ENCODE assay signal across 29 mouse cellular contexts in genomic region chr10:119463793-119464192, GRCm38 (mm10). TPM values are rescaled to one million over a fixed set of nuclear protein-coding genes. Genes with fewer than 3 reads are reported as not detected.
DNase-seq lines count a peak whose midpoint lies in the region; ATAC-seq and TF ChIP-seq lines count a peak whose summit lies in the region.
"Had no signal": no experiment of that assay in that cellular context is flagged by ENCODE, and none has a peak within 500 bp of the region (broad histone marks: within the 10 kb centered on the region; RNA-seq: fewer than 3 reads in every experiment).

No protein-coding gene starts in this region.

- H3K4me3 ChIP-seq in heart, embryonic 11.5 days (ENCODE audit: low read depth, low read length) = no peak overlapping the region
- H3K4me3 ChIP-seq in heart, adult 2 months = no peak overlapping the region
- H3K4me3 ChIP-seq in heart, embryonic 14.5 days (ENCODE audit: control insufficient read depth in 1 of 2, insufficient read depth in 1 of 2, low read depth in 1 of 2, low read length in 2 of 2) = no peak overlapping the region
- no peak overlapping the region for H3K4me3 ChIP-seq in liver, embryonic 11.5 days (ENCODE audit: low read depth, low read length)
- H3K4me3 ChIP-seq: embryonic facial prominence, embryonic 10.5 days; embryonic facial prominence, embryonic 13.5 days; erythroblast, embryonic 14.5 days; forebrain, embryonic 12.5 days; forebrain, embryonic 15.5 days; hindbrain, embryonic 12.5 days; hindbrain, embryonic 15.5 days had no signal

- no peak for TF ChIP-seq CTCF in heart, adult 2 months (IDR thresholded peaks at IDR 0.05)

- H3K4me1 ChIP-seq in heart, embryonic 11.5 days (ENCODE audit: control insufficient read depth, insufficient read depth, low read length) = peaks cover 21% of the 10 kb centered on the region
- H3K4me1 ChIP-seq in heart, adult 2 months (ENCODE audit: control insufficient read depth, insufficient read depth, low read length) = no peaks in the 10 kb centered on the region
- peaks cover 6 to 12% of the 10 kb centered on the region in 2 experiments for H3K4me1 ChIP-seq in heart, embryonic 14.5 days (ENCODE audit: control insufficient read depth in 2 of 2, insufficient read depth in 2 of 2, low read length in 2 of 2)
- H3K4me1 ChIP-seq in liver, embryonic 11.5 days (replicated peaks; ENCODE audit: control insufficient read depth, insufficient read depth, low read length) = peaks cover 7% of the 10 kb centered on the region
- H3K4me1 ChIP-seq: forebrain, embryonic 15.5 days; hindbrain, embryonic 12.5 days; hindbrain, embryonic 15.5 days had no signal

- H3K27ac ChIP-seq in heart, embryonic 11.5 days (ENCODE audit: low read depth, low read length) = peak overlapping the region; percentile 30; the same call in 1 of the 2 replicates
- no peak overlapping the region for H3K27ac ChIP-seq in heart, adult 2 months
- no peak overlapping the region for H3K27ac ChIP-seq in heart, embryonic 14.5 days (replicated peaks in 1 of 2; ENCODE audit: control insufficient read depth in 1 of 2, insufficient read depth in 1 of 2, low read depth in 2 of 2, low read length in 2 of 2)
- H3K27ac ChIP-seq in liver, embryonic 11.5 days (ENCODE audit: low read depth, low read length) = no peak overlapping the region
- H3K27ac ChIP-seq: embryonic facial prominence, embryonic 10.5 days; embryonic facial prominence, embryonic 13.5 days; forebrain, embryonic 12.5 days; forebrain, embryonic 15.5 days; hindbrain, embryonic 12.5 days; hindbrain, embryonic 15.5 days had no signal

- no peaks in the 10 kb centered on the region for H3K9me3 ChIP-seq in heart, embryonic 11.5 days (replicated peaks; ENCODE audit: control insufficient read depth, low read length)
- H3K9me3 ChIP-seq in heart, embryonic 14.5 days (ENCODE audit: control insufficient read depth, low read length) = no peaks in the 10 kb centered on the region
- no peaks in the 10 kb centered on the region for H3K9me3 ChIP-seq in liver, embryonic 11.5 days (ENCODE audit: control insufficient read depth, low read length)
- H3K9me3 ChIP-seq: embryonic facial prominence, embryonic 10.5 days; embryonic facial prominence, embryonic 13.5 days; forebrain, embryonic 12.5 days; forebrain, embryonic 15.5 days; hindbrain, embryonic 12.5 days; hindbrain, embryonic 15.5 days had no signal

- no peaks in the 10 kb centered on the region for H3K79me2 ChIP-seq in heart, adult 2 months (replicated peaks; ENCODE audit: control insufficient read depth, insufficient read depth, low read length)

- ATAC-seq in heart, embryonic 11.5 days (replicated peaks; ENCODE audit: insufficient number of reproducible peaks, low FRiP score, low TSS enrichment) = 0 out of 2 replicates have a peak, but pooled peaks have one; percentile 35
- ATAC-seq in heart, embryonic 14.5 days (ENCODE audit: insufficient number of reproducible peaks, insufficient read depth, low FRiP score, low read depth) = 0 out of 2 replicates have a peak, but pooled peaks have one; percentile 26
- peak; percentile 53 for ATAC-seq in liver, embryonic 11.5 days (replicated peaks; ENCODE audit: low FRiP score)
- no peak for ATAC-seq in monocyte, adult 5-6 weeks (replicated peaks; ENCODE audit: insufficient number of reproducible peaks, low FRiP score, low TSS enrichment, poor library complexity, severe bottlenecking)
- ATAC-seq: CD4-positive, CD25-positive, alpha-beta regulatory T cell, adult 4 months; forebrain, embryonic 15.5 days; intestine, postnatal 0 days had no signal

- 26% methylated on average over 7 of the region's 7 CpGs for WGBS in heart, embryonic 11.5 days (ENCODE audit: insufficient replicate concordance)
- WGBS in heart, adult 2 months = 31% methylated on average over 7 of the region's 7 CpGs
- WGBS in heart, embryonic 14.5 days = 23% methylated on average over 7 of the region's 7 CpGs
- WGBS in liver, embryonic 11.5 days = 39% methylated on average over 7 of the region's 7 CpGs

- no peaks in the 10 kb centered on the region for H3K27me3 ChIP-seq in heart, embryonic 11.5 days (ENCODE audit: control insufficient read depth, insufficient read depth, low read length)
- no peaks in the 10 kb centered on the region; the same call in 1 of the 2 replicates for H3K27me3 ChIP-seq in heart, adult 2 months (ENCODE audit: control insufficient read depth, insufficient read depth, low read length)
- no peaks in the 10 kb centered on the region for H3K27me3 ChIP-seq in heart, embryonic 14.5 days (ENCODE audit: control insufficient read depth, insufficient read depth, low read length)
- no peaks in the 10 kb centered on the region for H3K27me3 ChIP-seq in liver, embryonic 11.5 days (replicated peaks; ENCODE audit: control insufficient read depth, insufficient read depth, low read length)
- H3K27me3 ChIP-seq: embryonic facial prominence, embryonic 13.5 days; forebrain, embryonic 12.5 days; forebrain, embryonic 15.5 days; hindbrain, embryonic 12.5 days; hindbrain, embryonic 15.5 days had no signal

- no peaks in the 10 kb centered on the region for H3K36me3 ChIP-seq in heart, embryonic 11.5 days (ENCODE audit: control insufficient read depth, insufficient read depth, low read length)
- no peaks in the 10 kb centered on the region for H3K36me3 ChIP-seq in heart, adult 2 months (ENCODE audit: control insufficient read depth, insufficient read depth, low read length)
- H3K36me3 ChIP-seq in heart, embryonic 14.5 days (ENCODE audit: control insufficient read depth, insufficient read depth, low read length) = no peaks in the 10 kb centered on the region
- H3K36me3 ChIP-seq in liver, embryonic 11.5 days (ENCODE audit: control insufficient read depth, insufficient read depth, low read length) = no peaks in the 10 kb centered on the region
- H3K36me3 ChIP-seq: embryonic facial prominence, embryonic 10.5 days; embryonic facial prominence, embryonic 13.5 days; forebrain, embryonic 12.5 days; forebrain, embryonic 15.5 days; hindbrain, embryonic 12.5 days; hindbrain, embryonic 15.5 days had no signal

- H3K9ac ChIP-seq in heart, embryonic 11.5 days (ENCODE audit: low read depth, low read length) = no peak overlapping the region
- no peak overlapping the region for H3K9ac ChIP-seq in heart, adult 2 months (ENCODE audit: low read depth, low read length)
- H3K9ac ChIP-seq in heart, embryonic 14.5 days (ENCODE audit: low read length) = no peak overlapping the region
- no peak overlapping the region for H3K9ac ChIP-seq in liver, embryonic 11.5 days (ENCODE audit: low read depth, low read length)
- H3K9ac ChIP-seq: embryonic facial prominence, embryonic 13.5 days; forebrain, embryonic 12.5 days; forebrain, embryonic 15.5 days; hindbrain, embryonic 12.5 days; hindbrain, embryonic 15.5 days had no signal

- TF ChIP-seq POLR2A in heart, adult 2 months (IDR thresholded peaks at IDR 0.05; ENCODE audit: insufficient read depth, low read depth, low read length) = no peak

- intact Hi-C loops in heart, adult 2 months (cut with DNase I) = no loop called here
- intact Hi-C loops in heart, postnatal 25 days (cut with DNase I) = no loop called here

- TF ChIP-seq EP300 in heart, adult 2 months (IDR thresholded peaks at IDR 0.05; ENCODE audit: insufficient read depth, low read depth, low read length) = no peak

- DNase-seq in heart, adult 2 months = no peak
- no peak for DNase-seq in heart, postnatal 25 days (ENCODE audit: low spot score)
- no peak for DNase-seq in liver, embryonic 11.5 days (ENCODE audit: low spot score)
- no peak for DNase-seq in liver
- DNase-seq in yolk sac, embryonic 10.5 days (ENCODE audit: low spot score) = peak; percentile 19
- DNase-seq: adrenal gland, adult 2 months; adrenal gland, postnatal 14 days; cerebellum, adult 11 months; cerebellum, adult 2 months; cerebellum, adult 9-11 months; cerebellum, postnatal 36 days; embryo, embryonic 11 days; gastrocnemius, postnatal 25 days; kidney, adult 2 months had no signal

- peak overlapping the region; percentile 3; the same call in 1 of the 2 replicates for H3K4me2 ChIP-seq in heart, embryonic 11.5 days
- H3K4me2 ChIP-seq in heart, embryonic 14.5 days (ENCODE audit: low read length) = no peak overlapping the region
- H3K4me2 ChIP-seq in liver, embryonic 11.5 days = no peak overlapping the region
- H3K4me2 ChIP-seq: embryonic facial prominence, embryonic 13.5 days; forebrain, embryonic 12.5 days; forebrain, embryonic 15.5 days; hindbrain, embryonic 12.5 days; hindbrain, embryonic 15.5 days had no signal

RNA-seq across cellular contexts. Expression of gene Grip1, which starts 10.2 kb away (rescaled TPM):
- 4.4 and 4.9 TPM in 2 replicates for polyA plus RNA-seq in heart, embryonic 11.5 days (2014; fragmentation: Nextera tagmentation; extraction: Ambion mirVana)
- total RNA-seq in heart, adult 2 months (2021) = under 1 TPM; 0.42 to 0.45 TPM
- 0.29 and 0.31 TPM in 2 replicates for polyA plus RNA-seq in heart, adult 2 months (2012; rRNA removed)
- 2.9 and 3.1 TPM in 2 replicates for polyA plus RNA-seq in heart, embryonic 14.5 days (2014; fragmentation: Nextera tagmentation; extraction: Ambion mirVana)
- total RNA-seq in heart, postnatal 25 days (2021) = under 1 TPM; 0.61 to 0.62 TPM
- polyA plus RNA-seq in liver, embryonic 11.5 days (2014; fragmentation: Nextera tagmentation; extraction: Ambion mirVana) = 2.3 and 2.6 TPM in 2 replicates
- total RNA-seq in monocyte, adult 5-6 weeks (2017) = not detected in 3 replicates
- total RNA-seq: gastrocnemius, adult 8-10 months; hematopoietic stem cell, adult 5-6 weeks; MEL had no signal
- polyA plus RNA-seq: CD4-positive, CD25-positive, alpha-beta regulatory T cell, adult 4 months; erythroblast, embryonic 14.5 days had no signal
